Mouse (Mus musculus): Measurements from ENCODE around the gene Cd70.

Gene Cd70

DNA sequence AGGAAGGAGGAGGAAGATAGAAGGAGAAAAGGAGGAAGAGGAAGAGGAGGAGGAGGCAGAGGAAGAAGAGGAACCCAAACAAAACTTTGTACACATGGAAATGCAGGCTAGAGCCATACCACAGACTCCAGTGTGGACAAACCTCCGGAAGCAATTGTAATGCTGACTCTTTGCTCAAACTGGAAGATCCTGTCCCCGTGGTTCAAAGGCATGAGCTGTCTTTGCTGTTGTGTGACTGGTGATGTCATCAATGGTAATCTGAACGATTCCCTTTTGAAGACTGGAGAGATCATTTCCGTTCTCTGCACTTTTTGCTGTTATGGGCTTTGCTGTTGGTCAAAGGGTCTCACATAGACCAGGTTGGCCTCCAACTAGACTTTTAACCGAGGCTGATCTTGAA lies 51.3 kb downstream of the Cd70 start:
- DNase-seq (ENCODE audit: low spot score), result no peak

DNA sequence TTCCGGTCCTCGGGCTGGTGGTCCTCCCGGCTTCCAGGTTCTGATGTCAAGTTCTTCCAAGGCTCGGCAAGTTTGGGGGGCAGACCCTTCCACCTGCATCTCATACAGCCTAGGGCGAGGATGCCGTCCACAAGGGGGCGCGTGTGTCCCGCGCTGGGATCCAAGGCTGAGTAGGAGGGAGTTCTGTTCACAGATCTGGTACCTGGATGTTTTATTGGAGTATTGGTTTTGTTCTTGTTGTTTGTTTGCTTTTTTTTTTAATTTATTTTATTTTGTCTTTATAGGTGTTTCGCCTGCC lies 53.0 kb downstream of the Cd70 start:
- peak; percentile 86 for DNase-seq (ENCODE audit: low spot score)
